Mouse (Mus musculus) liver, postnatal 0 days (tissue): ENCODE data around the gene Pde8a. TPM values are rescaled to one million over a fixed set of nuclear protein-coding genes. Genes with fewer than 3 reads are reported as not detected.
"Not testable (repeated sequence)": the region's sequence is repeated elsewhere in the genome, so short reads cannot be mapped to it uniquely, and the experiment has no call there.

Experiments
- ATAC-seq: fragments of 200-750 bp; cut with Nextera tagmentation; 2 replicates; pipeline ENCODE4 v1.8.0; 2017; ENCODE audit warnings: mild to moderate bottlenecking, moderate library complexity
- DNase-seq: peaks from one replicate; pipeline ENCODE4 v3.0.0-alpha.2; 2016
- H3K27ac ChIP-seq: fragments of 300-500 bp; sonication (generic); 2 replicates; pipeline ENCODE4 v1.5.1; 2014; ENCODE audit warnings: antibody characterized with exemption, moderate library complexity, mild to moderate bottlenecking, low read depth
- H3K27me3 ChIP-seq: fragments of 300-500 bp; sonication (generic); 2 replicates; pipeline ENCODE4 v1.6.1; 2014; ENCODE audit warnings: low read length, control low read depth, mixed read lengths; ENCODE audit not compliant: insufficient read depth
- H3K36me3 ChIP-seq: fragments of 300-500 bp; sonication (generic); replicated peaks from 2 replicates; pipeline ENCODE4 v1.6.1; 2014; ENCODE audit warnings: mild to moderate bottlenecking, control low read depth, low read length, moderate library complexity, mixed read lengths; ENCODE audit not compliant: insufficient read depth
- H3K4me1 ChIP-seq: fragments of 300-500 bp; sonication (generic); 2 replicates; pipeline ENCODE4 v1.6.1; 2014; ENCODE audit warnings: antibody characterized with exemption, mild to moderate bottlenecking, control low read depth; ENCODE audit not compliant: insufficient read depth
- H3K4me2 ChIP-seq: fragments of 300-500 bp; sonication (generic); 2 replicates; pipeline ENCODE4 v1.6.1; 2014; ENCODE audit warnings: low read depth, mild to moderate bottlenecking, low read length, moderate library complexity, mixed read lengths
- H3K4me3 ChIP-seq: fragments of 300-500 bp; sonication (generic); 2 replicates; pipeline ENCODE4 v1.5.1; 2014; ENCODE audit warnings: low read depth, low read length
- H3K9ac ChIP-seq: fragments of 300-500 bp; sonication (generic); replicated peaks from 2 replicates; pipeline ENCODE4 v1.6.1; 2014; ENCODE audit warnings: mild to moderate bottlenecking, moderate library complexity
- H3K9me3 ChIP-seq: fragments of 300-500 bp; sonication (generic); 2 replicates; pipeline ENCODE4 v1.6.1; 2016; ENCODE audit warnings: mild to moderate bottlenecking, control low read depth, low read length, mixed read lengths
- CTCF ChIP-seq: sonication (generic); IDR thresholded peaks from 2 replicates; pipeline ENCODE4 v1.5.1; 2016; ENCODE audit warnings: antibody characterized with exemption, low read depth
- EP300 ChIP-seq: IDR thresholded peaks from 2 replicates; pipeline ENCODE4 v1.6.1; 2016; ENCODE audit warnings: antibody characterized with exemption, low read depth, mild to moderate bottlenecking
- WGBS: fragments of 180-500 bp; shearing (Covaris S2); extraction: QIAGEN DNeasy Blood & Tissue Kit; methylation state at CpG from one replicate; pipeline ENCODE4 v1.1.7; 2014; ENCODE audit not compliant: insufficient replicate concordance; 5-methylcytosine and 5-hydroxymethylcytosine counted together
- polyA plus RNA-seq: library from polyadenylated mRNA; unstranded; fragments of >200 nt; fragmentation: Nextera tagmentation; extraction: Ambion mirVana; gene quantifications from 2 replicates; pipeline ENCODE4 v1.2.1, GENCODE M21; 2015

Gene Pde8a
- polyA plus RNA-seq, 1 experiment from 2014 or later, result 3.4 TPM

DNA sequence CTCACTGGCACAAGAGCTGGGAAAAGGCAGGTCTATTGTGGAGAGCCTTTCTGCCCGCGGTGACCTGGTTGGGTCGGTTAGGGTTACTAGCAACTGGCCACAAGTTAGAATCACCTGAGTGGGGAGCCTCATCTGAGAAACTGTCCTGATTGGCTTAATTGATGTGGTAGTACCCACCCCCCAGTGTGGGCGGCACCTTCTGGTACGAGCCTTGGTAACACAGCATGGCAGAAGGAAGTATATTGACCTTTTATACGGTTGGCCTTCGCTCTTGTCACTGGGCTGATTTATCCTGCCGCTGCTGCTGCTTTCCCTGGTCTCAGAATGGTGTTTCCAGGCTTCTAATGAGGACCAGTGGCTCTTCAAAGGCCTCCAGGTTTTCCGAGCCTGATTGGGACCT, 24.2 kb upstream of the Pde8a start:
- no peak overlapping the region for H3K4me2 ChIP-seq
- whole genome bisulfite sequencing, result 75% methylated on average over 9 of the region's 9 CpGs
- no peaks in the 10 kb centered on the region for H3K4me1 ChIP-seq
- no peak overlapping the region for H3K4me3 ChIP-seq
- DNase-seq, result no peak
- H3K9ac ChIP-seq, result no peak overlapping the region
- H3K36me3 ChIP-seq, result no peaks in the 10 kb centered on the region
- no peak for ATAC-seq
- TF ChIP-seq EP300, result no peak
- TF ChIP-seq CTCF, result no peak
- no peaks in the 10 kb centered on the region for H3K9me3 ChIP-seq
- H3K27ac ChIP-seq, result no peak overlapping the region
- no peaks in the 10 kb centered on the region for H3K27me3 ChIP-seq

DNA sequence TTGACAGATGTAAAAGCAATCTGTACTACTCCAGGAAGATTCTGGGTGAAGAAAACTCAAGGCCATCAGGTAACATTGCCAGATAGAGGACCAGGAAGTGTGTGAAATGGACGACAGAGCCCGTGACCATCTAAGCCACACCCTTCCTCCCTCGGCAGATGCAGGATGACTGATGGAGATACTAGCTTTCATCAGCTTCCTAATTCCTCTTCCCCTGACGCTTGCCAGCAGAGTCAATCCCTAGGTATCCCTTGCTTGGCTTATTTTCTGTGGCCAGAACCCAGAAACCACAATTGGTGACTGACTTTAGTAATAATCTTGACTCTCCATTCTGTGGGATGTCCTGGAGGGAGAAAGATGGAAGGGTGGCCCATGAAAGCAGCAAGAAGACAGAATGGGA, 17.9 kb upstream of the Pde8a start:
- ATAC-seq (no peak), DNase-seq (no peak)
- no peak overlapping the region for H3K9ac ChIP-seq
- peaks cover 11% of the 10 kb centered on the region for H3K4me1 ChIP-seq
- H3K27ac ChIP-seq, result no peak overlapping the region
- no peaks in the 10 kb centered on the region for H3K36me3 ChIP-seq
- H3K4me2 ChIP-seq, result no peak overlapping the region
- WGBS, result 22% methylated on average over 4 of the region's 4 CpGs
- TF ChIP-seq CTCF (no peak), EP300 (no peak)
- no peaks in the 10 kb centered on the region for H3K9me3 ChIP-seq
- H3K27me3 ChIP-seq, result no peaks in the 10 kb centered on the region
- H3K4me3 ChIP-seq, result no peak overlapping the region

DNA sequence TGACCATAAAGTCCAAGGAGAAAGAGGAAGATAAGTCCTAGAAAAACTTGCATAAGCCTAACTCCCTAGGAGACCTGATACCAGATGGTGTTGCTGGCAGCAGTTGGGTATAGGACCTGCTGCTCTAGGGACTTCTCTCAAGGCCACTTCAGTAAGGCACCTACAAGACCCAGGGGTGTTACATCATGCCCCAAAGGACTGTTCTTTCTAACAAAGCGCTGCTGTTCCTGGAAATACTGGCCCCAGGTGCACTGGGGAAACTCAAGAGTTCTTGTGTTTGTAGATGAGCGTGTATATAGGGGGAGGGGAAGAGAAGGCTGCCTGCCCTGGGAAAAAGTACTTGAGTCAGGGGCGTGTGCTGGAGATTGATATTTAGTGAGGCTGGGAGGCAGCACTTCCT, 16.6 kb upstream of the Pde8a start:
- no peak for ATAC-seq
- Histone ChIP-seq H3K27ac (no peak overlapping the region), H3K4me3 (no peak overlapping the region), H3K9me3 (no peaks in the 10 kb centered on the region), H3K27me3 (no peaks in the 10 kb centered on the region), H3K4me1 (peaks cover 11% of the 10 kb centered on the region), H3K9ac (no peak overlapping the region), H3K36me3 (no peaks in the 10 kb centered on the region), H3K4me2 (no peak overlapping the region)
- DNase-seq, result no peak
- no peak for TF ChIP-seq CTCF
- no peak for TF ChIP-seq EP300
- WGBS, result 45% methylated on average over 3 of the region's 3 CpGs

GRCm38 (mm10) chr7:81198538-81198937, 14.9 kb upstream of the Pde8a start:
- Histone ChIP-seq H3K27me3 (no peaks in the 10 kb centered on the region), H3K27ac (no peak overlapping the region), H3K9ac (no peak overlapping the region), H3K4me1 (peaks cover 11% of the 10 kb centered on the region), H3K9me3 (no peaks in the 10 kb centered on the region), H3K4me2 (no peak overlapping the region), H3K4me3 (no peak overlapping the region), H3K36me3 (no peaks in the 10 kb centered on the region)
- 39% methylated on average over 4 of the region's 4 CpGs for WGBS
- peak; percentile 30; the same call in 1 of the 2 replicates for ATAC-seq
- no peak for DNase-seq
- TF ChIP-seq CTCF (no peak), EP300 (no peak)

- ATAC-seq (peak; percentile 78), DNase-seq (peak; percentile 44)
- Histone ChIP-seq H3K27ac (no peak overlapping the region), H3K4me1 (peaks cover 11% of the 10 kb centered on the region), H3K36me3 (no peaks in the 10 kb centered on the region), H3K9ac (no peak overlapping the region), H3K4me3 (no peak overlapping the region), H3K27me3 (no peaks in the 10 kb centered on the region), H3K4me2 (no peak overlapping the region), H3K9me3 (no peaks in the 10 kb centered on the region)
- WGBS, result 27% methylated on average over 5 of the region's 5 CpGs
- TF ChIP-seq EP300 (no peak), CTCF (no peak)
These were observed 14.3 kb upstream of the Pde8a start for GRCm38 (mm10) chr7:81199109-81199508.

DNA sequence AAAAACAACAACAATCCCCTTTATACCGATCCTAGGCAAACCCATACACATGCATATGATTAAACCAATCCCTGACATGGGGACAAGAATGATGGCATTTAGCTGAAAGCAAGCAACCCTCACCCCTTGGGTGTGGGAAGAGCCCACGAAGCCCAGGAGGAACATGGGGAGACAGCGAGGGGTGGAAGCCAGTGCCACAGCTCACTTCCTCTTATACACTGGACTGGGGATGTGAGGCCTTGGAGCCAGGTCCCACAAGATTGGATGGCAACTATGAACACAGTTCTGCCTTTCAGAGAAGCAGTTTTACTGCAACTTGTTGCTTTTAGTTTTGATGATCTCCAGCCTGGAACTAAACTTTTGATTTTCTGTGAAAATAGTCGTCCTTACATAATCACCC, 13.6 kb upstream of the Pde8a start:
- no peaks in the 10 kb centered on the region for H3K27me3 ChIP-seq
- no peak overlapping the region for H3K4me2 ChIP-seq
- no peak overlapping the region for H3K27ac ChIP-seq
- no peaks in the 10 kb centered on the region for H3K36me3 ChIP-seq
- DNase-seq, result no peak
- ATAC-seq, result no peak
- TF ChIP-seq EP300 (no peak), CTCF (no peak)
- peaks cover 11% of the 10 kb centered on the region for H3K4me1 ChIP-seq
- no peak overlapping the region for H3K4me3 ChIP-seq
- no peaks in the 10 kb centered on the region for H3K9me3 ChIP-seq
- H3K9ac ChIP-seq, result 0 out of 2 replicates have a peak overlapping the region, but pooled peaks have one; percentile 11
- WGBS, result 32% methylated on average over 4 of the region's 4 CpGs

DNA sequence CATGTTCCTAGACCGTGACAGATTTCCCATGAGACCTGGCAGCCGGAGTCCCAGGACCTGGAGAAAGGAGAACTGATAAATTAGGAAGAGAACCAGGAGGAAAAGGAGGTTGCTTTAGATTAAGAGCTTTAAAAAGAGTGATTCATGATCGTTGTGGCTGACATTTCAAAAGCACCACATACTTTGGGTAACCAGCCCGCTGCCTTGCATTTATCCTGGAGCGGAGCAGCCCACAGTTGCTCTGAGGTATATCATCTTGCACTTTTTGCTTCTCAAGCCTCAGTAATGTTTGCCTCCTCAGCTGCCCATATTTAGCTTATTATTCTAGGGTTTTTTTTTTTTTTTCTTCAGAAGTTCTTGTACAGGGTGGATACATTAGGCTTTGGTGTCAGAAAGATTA, 11.0 kb upstream of the Pde8a start:
- no peaks in the 10 kb centered on the region for H3K36me3 ChIP-seq
- 52% methylated on average over 5 of the region's 5 CpGs for WGBS

DNA sequence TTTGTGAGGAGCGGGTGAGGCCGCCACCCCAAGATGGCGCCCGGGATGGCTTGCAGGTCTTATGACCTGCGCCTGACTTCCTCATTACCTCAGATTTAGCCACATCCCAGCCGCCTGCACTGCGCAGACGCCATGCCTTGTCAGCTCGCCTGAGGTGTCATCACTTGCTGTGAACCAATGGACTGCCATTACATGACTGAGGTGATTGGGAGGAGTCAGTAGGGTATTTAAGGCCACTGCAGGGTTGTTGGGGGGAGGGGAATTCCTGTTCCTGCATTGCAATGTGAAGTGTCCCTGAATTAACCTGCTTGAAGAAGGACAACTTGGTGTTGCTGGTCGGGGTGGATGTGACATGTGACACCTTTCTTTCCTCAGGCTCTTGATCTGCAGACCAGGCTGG, 9.8 kb upstream of the Pde8a start:
- ATAC-seq, H3K9me3 ChIP-seq, H3K36me3 ChIP-seq, H3K4me1 ChIP-seq, H3K4me2 ChIP-seq, H3K4me3 ChIP-seq, H3K9ac ChIP-seq, H3K27ac ChIP-seq, DNase-seq, H3K27me3 ChIP-seq: not testable (repeated sequence)
- WGBS, result 76% methylated on average over 10 of the region's 10 CpGs

More for the DNA sequence above, 11.0 kb upstream of the Pde8a start:
- Histone ChIP-seq H3K27me3 (no peaks in the 10 kb centered on the region), H3K4me3 (no peak overlapping the region), H3K9me3 (no peaks in the 10 kb centered on the region), H3K27ac (no peak overlapping the region), H3K4me1 (peaks cover 11% of the 10 kb centered on the region), H3K9ac (no peak overlapping the region), H3K4me2 (no peak overlapping the region)
- DNase-seq (no peak), ATAC-seq (no peak)
- TF ChIP-seq CTCF (no peak), EP300 (no peak)
